Mouse (Mus musculus) embryonic fibroblast, embryonic 13.5 days (primary cell): ENCODE data around the gene Zgpat. TPM values are rescaled to one million over a fixed set of nuclear protein-coding genes. Genes with fewer than 3 reads are reported as not detected.

Experiments
- H3K27ac ChIP-seq: 2 replicates; pipeline ENCODE4 v1.5.1; 2012; ENCODE audit warnings: low read length, control low read depth, inconsistent platforms; ENCODE audit not compliant: insufficient read depth
- H3K4me1 ChIP-seq: 2 replicates; pipeline ENCODE4 v1.6.1; 2011; ENCODE audit warnings: low read length; ENCODE audit not compliant: control insufficient read depth, insufficient read depth
- H3K4me3 ChIP-seq: 2 replicates; pipeline ENCODE4 v1.5.1; 2011; ENCODE audit warnings: mild to moderate bottlenecking, control low read depth, low read length; ENCODE audit not compliant: insufficient read depth
- CTCF ChIP-seq: IDR thresholded peaks from 2 replicates; pipeline ENCODE4 v1.5.1; 2011; ENCODE audit warnings: mild to moderate bottlenecking, control low read depth, low read length, moderate library complexity, borderline replicate concordance; ENCODE audit not compliant: insufficient read depth
- POLR2A ChIP-seq: IDR thresholded peaks from 2 replicates; pipeline ENCODE4 v1.6.1; 2011; ENCODE audit warnings: low read depth, mild to moderate bottlenecking, control low read depth, low read length, moderate library complexity
- polyA plus RNA-seq: library from polyadenylated mRNA; stranded (reverse); fragments of >200 nt; gene quantifications from 2 replicates; pipeline ENCODE4 v1.2.4, GENCODE M21; 2011; ENCODE audit warnings: low read depth; ENCODE audit not compliant: missing spikeins, insufficient read length

The Zgpat gene
- polyA plus RNA-seq, 1 experiment: 19.1 TPM

- H3K4me1 ChIP-seq: peaks cover 9% of the 10 kb centered on the region
- H3K27ac ChIP-seq: no peak overlapping the region
- TF ChIP-seq CTCF: no peak
- no peak for TF ChIP-seq POLR2A
- no peak overlapping the region for H3K4me3 ChIP-seq
Observed at GRCm38 (mm10) chr2:181423834-181424233, 59.1 kb downstream of the Zgpat start.

Other genes starting within 250 kb of the Zgpat start
- not detected in 2 replicates for gene Kcnq2, start 229.6 kb upstream of the Zgpat start, polyA plus RNA-seq
- not detected in 2 replicates for gene Eef1a2, start 207.9 kb upstream of the Zgpat start, polyA plus RNA-seq
- gene Ppdpf, start 177.7 kb upstream of the Zgpat start, polyA plus RNA-seq: 37.8 and 40.9 TPM in 2 replicates
- gene Ptk6, start 162.1 kb upstream of the Zgpat start, polyA plus RNA-seq: not detected in 2 replicates
- gene Srms, start 151.7 kb upstream of the Zgpat start, polyA plus RNA-seq: not detected in 2 replicates
- gene Fndc11, start 144.9 kb upstream of the Zgpat start, polyA plus RNA-seq: not detected in 2 replicates
- 10.5 and 12.3 TPM in 2 replicates for gene Helz2, start 122.9 kb upstream of the Zgpat start, polyA plus RNA-seq
- 20.0 and 23.6 TPM in 2 replicates for gene Gmeb2, start 76.9 kb upstream of the Zgpat start, polyA plus RNA-seq
- not detected in 2 replicates for gene Stmn3, start 50.4 kb upstream of the Zgpat start, polyA plus RNA-seq
- gene Rtel1, start 45.2 kb upstream of the Zgpat start, polyA plus RNA-seq: 40.8 and 43.5 TPM in 2 replicates
- gene Arfrp1, start 476 bp downstream of the Zgpat start, polyA plus RNA-seq: 32.8 and 37.6 TPM in 2 replicates
- 6.8 and 8.1 TPM in 2 replicates for gene Lime1, start 15.2 kb downstream of the Zgpat start, polyA plus RNA-seq
- 2.6 and 3.3 TPM in 2 replicates for gene Zbtb46, start 94.5 kb downstream of the Zgpat start, polyA plus RNA-seq
- gene Abhd16b, start 128.3 kb downstream of the Zgpat start, polyA plus RNA-seq: not detected in 2 replicates
- gene Tpd52l2, start 132.2 kb downstream of the Zgpat start, polyA plus RNA-seq: 96.5 and 103 TPM in 2 replicates
- gene Dnajc5, start 155.6 kb downstream of the Zgpat start, polyA plus RNA-seq: 86.7 and 97.4 TPM in 2 replicates
- 62.0 and 65.1 TPM in 2 replicates for gene Uckl1, start 220.0 kb downstream of the Zgpat start, polyA plus RNA-seq
- 55.9 and 59.4 TPM in 2 replicates for gene Prpf6, start 226.9 kb downstream of the Zgpat start, polyA plus RNA-seq
- gene Zfp512b, start 227.9 kb downstream of the Zgpat start, polyA plus RNA-seq: 31.8 and 41.0 TPM in 2 replicates
- 3.6 and 3.7 TPM in 2 replicates for gene Samd10, start 234.3 kb downstream of the Zgpat start, polyA plus RNA-seq